Mouse (Mus musculus) embryo, embryonic 9.5 days (tissue): Measurements from ENCODE around the gene Kcna5.

ENCODE experiments used
- DNase-seq: peaks from one replicate; pipeline ENCODE4 v3.0.0-alpha.2; 2017; ENCODE audit errors: extremely low spot score

Gene Kcna5

GRCm38 (mm10) chr6:126535208-126535910, at the start of gene Kcna5:
TSS of gene Kcna5 (minus strand) at chr6:126535412.
- peak; percentile 70 for DNase-seq

GRCm38 (mm10) chr6:126583075-126583474, 47.9 kb upstream of the Kcna5 start:
- DNase-seq: no peak

GRCm38 (mm10) chr6:126581632-126582031, 46.4 kb upstream of the Kcna5 start:
- DNase-seq: no peak

GRCm38 (mm10) chr6:126580571-126580970, 45.4 kb upstream of the Kcna5 start:
- DNase-seq: no peak

- DNase-seq: no peak
Measured at GRCm38 (mm10) chr6:126577415-126577814, 42.2 kb upstream of the Kcna5 start.

- no peak for DNase-seq
Measured at GRCm38 (mm10) chr6:126576566-126576965, 41.4 kb upstream of the Kcna5 start.

- DNase-seq: no peak
Measured at GRCm38 (mm10) chr6:126574778-126575177, 39.6 kb upstream of the Kcna5 start.

GRCm38 (mm10) chr6:126573021-126573420, 37.8 kb upstream of the Kcna5 start:
- no peak for DNase-seq

- no peak for DNase-seq
Measured at GRCm38 (mm10) chr6:126569809-126570208, 34.6 kb upstream of the Kcna5 start.

- no peak for DNase-seq
Measured at GRCm38 (mm10) chr6:126568046-126568830, 33.0 kb upstream of the Kcna5 start.

- DNase-seq: no peak
Measured at GRCm38 (mm10) chr6:126567326-126567725, 32.1 kb upstream of the Kcna5 start.

- no peak for DNase-seq
Measured at GRCm38 (mm10) chr6:126564376-126564775, 29.2 kb upstream of the Kcna5 start.

- peak; percentile 86 for DNase-seq
Measured at GRCm38 (mm10) chr6:126563898-126564297, 28.7 kb upstream of the Kcna5 start.

- DNase-seq: no peak
Measured at GRCm38 (mm10) chr6:126561702-126562101, 26.5 kb upstream of the Kcna5 start.

GRCm38 (mm10) chr6:126560696-126561095, 25.5 kb upstream of the Kcna5 start:
- DNase-seq: no peak

GRCm38 (mm10) chr6:126560036-126560435, 24.8 kb upstream of the Kcna5 start:
- no peak for DNase-seq

- DNase-seq: no peak
Measured at GRCm38 (mm10) chr6:126558276-126558675, 23.1 kb upstream of the Kcna5 start.

GRCm38 (mm10) chr6:126553812-126554211, 18.6 kb upstream of the Kcna5 start:
- no peak for DNase-seq

- peak; percentile 48 for DNase-seq
Measured at GRCm38 (mm10) chr6:126551862-126552395, 16.7 kb upstream of the Kcna5 start.

GRCm38 (mm10) chr6:126544107-126545036, 9.2 kb upstream of the Kcna5 start:
- no peak for DNase-seq

- DNase-seq: no peak
Measured at GRCm38 (mm10) chr6:126542724-126543123, 7.5 kb upstream of the Kcna5 start.

- DNase-seq: no peak
Measured at GRCm38 (mm10) chr6:126537512-126537911, 2.3 kb upstream of the Kcna5 start.
